32 mouse cellular contexts compared by ENCODE assay signal in the genomic region with DNA sequence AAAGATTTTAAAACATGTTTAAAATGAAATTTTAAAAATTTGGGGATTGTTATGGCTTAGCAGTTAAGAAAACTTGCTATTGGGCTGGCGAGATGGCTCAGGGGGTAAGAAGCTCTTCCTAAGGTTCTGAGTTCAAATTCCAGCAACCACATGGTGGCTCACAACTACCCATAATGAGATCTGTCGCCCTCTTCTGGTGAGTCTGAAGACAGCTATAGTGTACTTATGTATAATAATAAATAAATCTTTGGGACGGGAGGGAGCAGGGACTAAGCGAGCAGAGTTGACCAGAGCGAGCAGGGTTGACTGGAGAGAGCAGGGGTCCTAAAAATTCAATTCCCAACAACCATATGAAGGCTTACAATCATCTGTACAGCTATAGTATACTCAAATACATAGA.
DNase-seq lines count a peak whose midpoint lies in the region; TF ChIP-seq lines count a peak whose summit lies in the region.
"Had no signal": no experiment of that assay in that cellular context is flagged by ENCODE, and none has a peak within 500 bp of the region (broad histone marks: within the 10 kb centered on the region; RNA-seq: fewer than 3 reads in every experiment).

No protein-coding gene starts in this region.

- no peak overlapping the region for H3K4me3 ChIP-seq in gastrocnemius, adult 2 months
- H3K4me3 ChIP-seq in left cerebral cortex, adult 2 months = no peak overlapping the region
- no peak overlapping the region for H3K4me3 ChIP-seq in MEL (ENCODE audit: control insufficient read depth in 1 of 2, insufficient read depth in 1 of 2, low read depth in 2 of 2, low read length in 2 of 2)
- H3K4me3 ChIP-seq: embryonic facial prominence, embryonic 10.5 days; embryonic facial prominence, embryonic 15.5 days; forebrain, embryonic 12.5 days; heart, embryonic 13.5 days; megakaryocyte, embryonic 14.5 days; midbrain, embryonic 12.5 days; myocyte; neural tube, embryonic 12.5 days had no signal

- TF ChIP-seq CTCF in gastrocnemius, adult 2 months (IDR thresholded peaks at IDR 0.05) = peak; percentile 51
- peak; percentile 28 for TF ChIP-seq CTCF in left cerebral cortex, adult 2 months (IDR thresholded peaks at IDR 0.05)
- no peak for TF ChIP-seq CTCF in MEL (IDR thresholded peaks at IDR 0.05 in 2 of 3, conservative IDR thresholded peaks at IDR 0.05 in 1 of 3; ENCODE audit: control insufficient read depth in 1 of 3, insufficient read depth in 1 of 3, low read depth in 2 of 3, low read length in 3 of 3, poor library complexity in 1 of 3, severe bottlenecking in 1 of 3)

- no peak for DNase-seq in gastrocnemius, adult 2 months
- no peak for DNase-seq in gastrocnemius, postnatal 10 days
- DNase-seq in left cerebral cortex, adult 2 months (ENCODE audit: extremely low spot score in 1 of 2, low spot score in 2 of 2) = no peak
- DNase-seq in left cerebral cortex, postnatal 10 days (ENCODE audit: extremely low spot score in 1 of 2, low spot score in 2 of 2) = no peak
- DNase-seq in 416B (ENCODE audit: low read depth) (peak; percentile 1), MEL (ENCODE audit: low read depth, low spot score) (peak; percentile 0)
- no peak for DNase-seq in spleen, postnatal 36 days (ENCODE audit: low spot score in 2 of 2)
- DNase-seq in frontal cortex, postnatal 25 days (ENCODE audit: low spot score in 2 of 2) = no peak
- DNase-seq: adrenal gland, adult 8-10 months; cerebellum, adult 2 months; cerebellum, postnatal 14 days; forebrain, postnatal 0 days; gastrocnemius, postnatal 36 days; heart, postnatal 10 days; kidney, adult 2 months; kidney, postnatal 10 days; left cerebral cortex, postnatal 4 days; lung, adult 18-20 months; lung, postnatal 4 days; right cerebral cortex, adult 18-20 months; right cerebral cortex, postnatal 4 days; thymus, postnatal 36 days had no signal

- intact Hi-C loops in gastrocnemius, adult 2 months (cut with DNase I) = no loop called here
- intact Hi-C loops in left cerebral cortex, adult 2 months (cut with DNase I) = no loop called here
- intact Hi-C loops in left cerebral cortex, postnatal 10 days (cut with DNase I) = no loop called here

- no peak for TF ChIP-seq EP300 in MEL (IDR thresholded peaks at IDR 0.05; ENCODE audit: low read depth in 1 of 2, low read length in 2 of 2)

- H3K27me3 ChIP-seq in MEL (ENCODE audit: control insufficient read depth in 1 of 2, insufficient read depth in 2 of 2, low read length in 2 of 2) = no peaks in the 10 kb centered on the region
- H3K27me3 ChIP-seq: CH12.LX; embryonic facial prominence, embryonic 15.5 days; forebrain, embryonic 12.5 days; heart, embryonic 13.5 days; midbrain, embryonic 12.5 days; neural tube, embryonic 12.5 days had no signal

- TF ChIP-seq RAD21 in MEL (IDR thresholded peaks at IDR 0.05; ENCODE audit: low read depth, low read length) = no peak

- H3K36me3 ChIP-seq in MEL (ENCODE audit: control insufficient read depth in 1 of 2, insufficient read depth in 2 of 2, low read length in 2 of 2) = no peaks in the 10 kb centered on the region
- H3K36me3 ChIP-seq: embryonic facial prominence, embryonic 10.5 days; embryonic facial prominence, embryonic 15.5 days; forebrain, embryonic 12.5 days; heart, embryonic 13.5 days; midbrain, embryonic 12.5 days; neural tube, embryonic 12.5 days had no signal

- no peaks in the 10 kb centered on the region for H3K79me2 ChIP-seq in MEL (ENCODE audit: control insufficient read depth, insufficient read depth, low read length, poor library complexity)

- H3K4me1 ChIP-seq in MEL (ENCODE audit: control insufficient read depth in 1 of 2, insufficient read depth in 2 of 2, low read length in 2 of 2) = no peaks in the 10 kb centered on the region
- H3K4me1 ChIP-seq: embryonic facial prominence, embryonic 10.5 days; embryonic facial prominence, embryonic 15.5 days; forebrain, embryonic 12.5 days; heart, embryonic 13.5 days; megakaryocyte, embryonic 14.5 days; midbrain, embryonic 12.5 days; neural tube, embryonic 12.5 days had no signal

- TF ChIP-seq POLR2A in MEL (IDR thresholded peaks at IDR 0.05; ENCODE audit: control insufficient read depth in 1 of 2, insufficient read depth in 1 of 2, low read depth in 1 of 2, low read length in 2 of 2, poor library complexity in 1 of 2) = no peak

- H3K27ac ChIP-seq in gastrocnemius, adult 2 months = no peak overlapping the region
- H3K27ac ChIP-seq in left cerebral cortex, adult 2 months = no peak overlapping the region
- no peak overlapping the region for H3K27ac ChIP-seq in MEL (ENCODE audit: control insufficient read depth, low read depth, low read length)
- H3K27ac ChIP-seq: embryonic facial prominence, embryonic 10.5 days; embryonic facial prominence, embryonic 15.5 days; forebrain, embryonic 12.5 days; heart, embryonic 13.5 days; hindbrain, embryonic 14.5 days; midbrain, embryonic 12.5 days; neural tube, embryonic 12.5 days had no signal

- H3K9ac ChIP-seq in MEL (ENCODE audit: control insufficient read depth, low read depth, low read length, poor library complexity, severe bottlenecking) = no peak overlapping the region
- H3K9ac ChIP-seq: embryonic facial prominence, embryonic 15.5 days; forebrain, embryonic 12.5 days; forebrain, postnatal 0 days; heart, embryonic 13.5 days; hindbrain, embryonic 14.5 days; midbrain, embryonic 12.5 days; neural tube, embryonic 12.5 days had no signal

- H3K9me3 ChIP-seq in MEL (replicated peaks; ENCODE audit: insufficient read depth, low read length) = no peaks in the 10 kb centered on the region
- H3K9me3 ChIP-seq: embryonic facial prominence, embryonic 10.5 days; embryonic facial prominence, embryonic 15.5 days; forebrain, embryonic 12.5 days; heart, embryonic 13.5 days; megakaryocyte, embryonic 14.5 days; midbrain, embryonic 12.5 days; neural tube, embryonic 12.5 days had no signal

TF ChIP-seq in MEL, 35 proteins besides CTCF, POLR2A, EP300 and RAD21:
- no peak for TF ChIP-seq POLR2AphosphoS2 (IDR thresholded peaks at IDR 0.05; ENCODE audit: low read length)
- TF ChIP-seq MYB (IDR thresholded peaks at IDR 0.05; ENCODE audit: low read depth, low read length) = no peak
- TF ChIP-seq NELFE (IDR thresholded peaks at IDR 0.05; ENCODE audit: low read depth, low read length) = no peak
- no peak for TF ChIP-seq ZMIZ1 (IDR thresholded peaks at IDR 0.05; ENCODE audit: low read depth, low read length)
- no peak for TF ChIP-seq SIN3A (IDR thresholded peaks at IDR 0.05; ENCODE audit: low read length)
- no peak for TF ChIP-seq RCOR1 (IDR thresholded peaks at IDR 0.05; ENCODE audit: low read depth, low read length)

Comparison
In these comparisons a context has a peak if more than half of its experiments do, and no peak if none do; other contexts are left out.
1. DNase-seq: peak in 416B (single experiment) and MEL (single experiment); none in gastrocnemius, adult 2 months (single experiment), gastrocnemius, postnatal 10 days (single experiment), left cerebral cortex, adult 2 months (0 of 2), left cerebral cortex, postnatal 10 days (0 of 2), spleen, postnatal 36 days (0 of 2) and frontal cortex, postnatal 25 days (0 of 2).
2. CTCF ChIP-seq: peak in gastrocnemius, adult 2 months (single experiment) and left cerebral cortex, adult 2 months (single experiment); none in MEL (0 of 3).